In genomic region chr5:138227367-138227766, GRCm38 (mm10) we compare ENCODE assay signal across 18 mouse cellular contexts. TPM values are rescaled to one million over a fixed set of nuclear protein-coding genes. Genes with fewer than 3 reads are reported as not detected.
DNase-seq lines count a peak whose midpoint lies in the region; ATAC-seq and TF ChIP-seq lines count a peak whose summit lies in the region.
"Had no signal": no experiment of that assay in that cellular context is flagged by ENCODE, and none has a peak within 500 bp of the region (broad histone marks: within the 10 kb centered on the region; RNA-seq: fewer than 3 reads in every experiment).

No protein-coding gene starts in this region.

- no peak for DNase-seq in liver, postnatal 0 days
- no peak for DNase-seq in liver, embryonic 11.5 days (ENCODE audit: low spot score)
- peak; percentile 92 for DNase-seq in MEL (ENCODE audit: low read depth, low spot score)
- peak; percentile 9 for DNase-seq in skeletal muscle tissue, adult 2 months (ENCODE audit: low read depth, low spot score)
- no peak for DNase-seq in embryo, embryonic 11 days
- no peak for DNase-seq in cerebellum, adult 2 months
- DNase-seq: adrenal gland, adult 8-10 months; cerebellum, adult 9-11 months; right cerebral cortex, postnatal 25 days had no signal

- no peak overlapping the region for H3K4me2 ChIP-seq in liver, postnatal 0 days (ENCODE audit: low read depth, low read length)
- H3K4me2 ChIP-seq in liver, embryonic 11.5 days = no peak overlapping the region
- H3K4me2 ChIP-seq: embryonic facial prominence, embryonic 15.5 days; hindbrain, embryonic 15.5 days; midbrain, embryonic 11.5 days; neural tube, embryonic 13.5 days had no signal

- WGBS in liver, postnatal 0 days (ENCODE audit: insufficient replicate concordance) = 21% methylated on average over 2 of the region's 2 CpGs
- WGBS in liver, embryonic 11.5 days = 31% methylated on average over 2 of the region's 2 CpGs
- WGBS in cerebellum, adult 2 months = 65% methylated on average over 2 of the region's 2 CpGs

- no peak for TF ChIP-seq POLR2A in MEL (IDR thresholded peaks at IDR 0.05; ENCODE audit: control insufficient read depth in 1 of 2, insufficient read depth in 1 of 2, low read depth in 1 of 2, low read length in 2 of 2, poor library complexity in 1 of 2)
- TF ChIP-seq POLR2A in cerebellum, adult 2 months (IDR thresholded peaks at IDR 0.05; ENCODE audit: borderline replicate concordance, insufficient read depth, low read length) = no peak

- TF ChIP-seq CTCF in liver, postnatal 0 days (IDR thresholded peaks at IDR 0.05; ENCODE audit: low read depth) = no peak
- no peak for TF ChIP-seq CTCF in MEL (IDR thresholded peaks at IDR 0.05 in 2 of 3, conservative IDR thresholded peaks at IDR 0.05 in 1 of 3; ENCODE audit: control insufficient read depth in 1 of 3, insufficient read depth in 1 of 3, low read depth in 2 of 3, low read length in 3 of 3, poor library complexity in 1 of 3, severe bottlenecking in 1 of 3)
- TF ChIP-seq CTCF in cerebellum, adult 2 months (IDR thresholded peaks at IDR 0.05; ENCODE audit: borderline replicate concordance, insufficient read depth, low read depth, low read length) = no peak

- peaks cover 4% of the 10 kb centered on the region for H3K4me1 ChIP-seq in liver, postnatal 0 days (ENCODE audit: insufficient read depth)
- H3K4me1 ChIP-seq in liver, embryonic 11.5 days (replicated peaks; ENCODE audit: control insufficient read depth, insufficient read depth, low read length) = no peaks in the 10 kb centered on the region
- H3K4me1 ChIP-seq in MEL (ENCODE audit: control insufficient read depth in 1 of 2, insufficient read depth in 2 of 2, low read length in 2 of 2) = peaks cover 10 to 19% of the 10 kb centered on the region in 2 experiments
- no peaks in the 10 kb centered on the region for H3K4me1 ChIP-seq in cerebellum, adult 2 months (ENCODE audit: control insufficient read depth, insufficient read depth, low read length)
- H3K4me1 ChIP-seq: embryonic facial prominence, embryonic 15.5 days; hindbrain, embryonic 15.5 days; limb, embryonic 10.5 days; neural tube, embryonic 13.5 days had no signal

- H3K9ac ChIP-seq in liver, postnatal 0 days (replicated peaks) = no peak overlapping the region
- no peak overlapping the region for H3K9ac ChIP-seq in liver, embryonic 11.5 days (ENCODE audit: low read depth, low read length)
- H3K9ac ChIP-seq in MEL (ENCODE audit: control insufficient read depth, low read depth, low read length, poor library complexity, severe bottlenecking) = no peak overlapping the region
- H3K9ac ChIP-seq: embryonic facial prominence, embryonic 15.5 days; hindbrain, embryonic 15.5 days; neural tube, embryonic 13.5 days had no signal

- no peaks in the 10 kb centered on the region for H3K27me3 ChIP-seq in liver, postnatal 0 days (ENCODE audit: insufficient read depth, low read length)
- H3K27me3 ChIP-seq in liver, embryonic 11.5 days (replicated peaks; ENCODE audit: control insufficient read depth, insufficient read depth, low read length) = no peaks in the 10 kb centered on the region
- no peaks in the 10 kb centered on the region for H3K27me3 ChIP-seq in MEL (ENCODE audit: control insufficient read depth in 1 of 2, insufficient read depth in 2 of 2, low read length in 2 of 2)
- no peaks in the 10 kb centered on the region; the same call in 1 of the 2 replicates for H3K27me3 ChIP-seq in cerebellum, adult 2 months (ENCODE audit: control insufficient read depth, insufficient read depth, low read length)
- H3K27me3 ChIP-seq: embryonic facial prominence, embryonic 15.5 days; hindbrain, embryonic 15.5 days; neural tube, embryonic 13.5 days had no signal

- no peaks in the 10 kb centered on the region for H3K79me2 ChIP-seq in MEL (ENCODE audit: control insufficient read depth, insufficient read depth, low read length, poor library complexity)

- no peak overlapping the region for H3K4me3 ChIP-seq in liver, postnatal 0 days (ENCODE audit: low read depth, low read length)
- H3K4me3 ChIP-seq in liver, embryonic 11.5 days (ENCODE audit: low read depth, low read length) = no peak overlapping the region
- no peak overlapping the region for H3K4me3 ChIP-seq in MEL (ENCODE audit: control insufficient read depth in 1 of 2, insufficient read depth in 1 of 2, low read depth in 2 of 2, low read length in 2 of 2)
- H3K4me3 ChIP-seq in cerebellum, adult 2 months (replicated peaks; ENCODE audit: insufficient read depth, low read depth, low read length) = no peak overlapping the region
- H3K4me3 ChIP-seq: embryonic facial prominence, embryonic 15.5 days; hindbrain, embryonic 15.5 days; layer of hippocampus, adult 2 months; limb, embryonic 10.5 days; neural tube, embryonic 13.5 days had no signal

- H3K9me3 ChIP-seq in liver, postnatal 0 days (ENCODE audit: low read length) = no peaks in the 10 kb centered on the region
- H3K9me3 ChIP-seq in liver, embryonic 11.5 days (ENCODE audit: control insufficient read depth, low read length) = no peaks in the 10 kb centered on the region
- no peaks in the 10 kb centered on the region for H3K9me3 ChIP-seq in MEL (replicated peaks; ENCODE audit: insufficient read depth, low read length)
- H3K9me3 ChIP-seq: embryonic facial prominence, embryonic 15.5 days; hindbrain, embryonic 15.5 days; limb, embryonic 10.5 days; neural tube, embryonic 13.5 days had no signal

- TF ChIP-seq EP300 in liver, postnatal 0 days (IDR thresholded peaks at IDR 0.05; ENCODE audit: low read depth) = peak; percentile 39; the same call in 1 of the 2 replicates
- peak; percentile 99 to 100 for TF ChIP-seq EP300 in MEL (IDR thresholded peaks at IDR 0.05; ENCODE audit: low read depth in 1 of 2, low read length in 2 of 2)

- no peak for TF ChIP-seq RAD21 in MEL (IDR thresholded peaks at IDR 0.05; ENCODE audit: low read depth, low read length)

- ATAC-seq in liver, postnatal 0 days = no peak
- no peak; the same call in 1 of the 2 replicates for ATAC-seq in liver, embryonic 11.5 days (replicated peaks; ENCODE audit: low FRiP score)
- peak; percentile 88 to 93 for ATAC-seq in hematopoietic stem cell, adult 5-6 weeks (replicated peaks in 1 of 2; ENCODE audit: insufficient read depth in 1 of 2, low FRiP score in 2 of 2, low TSS enrichment in 1 of 2, low read depth in 1 of 2, poor library complexity in 2 of 2, severe bottlenecking in 2 of 2)
- ATAC-seq: intestine, embryonic 16.5 days had no signal

- H3K27ac ChIP-seq in liver, postnatal 0 days (ENCODE audit: low read depth) = no peak overlapping the region
- H3K27ac ChIP-seq in liver, embryonic 11.5 days (ENCODE audit: low read depth, low read length) = no peak overlapping the region
- peak overlapping the region; percentile 14; the same call in 1 of the 2 replicates for H3K27ac ChIP-seq in MEL (ENCODE audit: control insufficient read depth, low read depth, low read length)
- H3K27ac ChIP-seq in cerebellum, adult 2 months (ENCODE audit: insufficient read depth, low read length) = no peak overlapping the region
- H3K27ac ChIP-seq: embryonic facial prominence, embryonic 15.5 days; hindbrain, embryonic 15.5 days; layer of hippocampus, adult 2 months; limb, embryonic 10.5 days; neural tube, embryonic 13.5 days had no signal

- H3K36me3 ChIP-seq in liver, postnatal 0 days (replicated peaks; ENCODE audit: insufficient read depth, low read length) = no peaks in the 10 kb centered on the region
- no peaks in the 10 kb centered on the region for H3K36me3 ChIP-seq in liver, embryonic 11.5 days (ENCODE audit: control insufficient read depth, insufficient read depth, low read length)
- peaks cover 0 to 19% of the 10 kb centered on the region in 2 experiments; a peak in 2 of 4 replicates for H3K36me3 ChIP-seq in MEL (ENCODE audit: control insufficient read depth in 1 of 2, insufficient read depth in 2 of 2, low read length in 2 of 2)
- H3K36me3 ChIP-seq: embryonic facial prominence, embryonic 15.5 days; hindbrain, embryonic 15.5 days; limb, embryonic 10.5 days; neural tube, embryonic 13.5 days had no signal

RNA-seq across cellular contexts. Expression of gene Nxpe5, which starts 1.7 kb away (rescaled TPM):
- 0.53 and 0.58 TPM in 2 replicates for polyA plus RNA-seq in liver, postnatal 0 days (2015; fragmentation: Nextera tagmentation; extraction: Ambion mirVana)
- polyA plus RNA-seq in liver, embryonic 11.5 days (2014; fragmentation: Nextera tagmentation; extraction: Ambion mirVana) = not detected in 2 replicates
- total RNA-seq in MEL (2012; rRNA removed) = not detected in 2 replicates
- polyA plus RNA-seq in MEL (2012; ENCODE audit: insufficient read depth in 1 of 2, insufficient read length in 2 of 2, low read depth in 1 of 2, low replicate concordance in 2 of 2, missing spikeins in 1 of 2) = not detected
- total RNA-seq in hematopoietic stem cell, adult 5-6 weeks (2017) = 6.4 and 8.7 TPM in 2 replicates
- not detected in 2 replicates for polyA plus RNA-seq in cerebellum, adult 2 months (2012; rRNA removed)
- total RNA-seq: layer of hippocampus, adult 2 months had no signal
- polyA plus RNA-seq: embryonic facial prominence, embryonic 15.5 days; forebrain, embryonic 11.5 days; hindbrain, embryonic 15.5 days; intestine, embryonic 16.5 days; limb, embryonic 10.5 days; midbrain, embryonic 11.5 days; neural tube, embryonic 13.5 days had no signal

RNA-seq across cellular contexts. Expression of gene Lamtor4, which starts 27.9 kb away (rescaled TPM):
- polyA plus RNA-seq in liver, postnatal 0 days (2015; fragmentation: Nextera tagmentation; extraction: Ambion mirVana) = 47.5 and 47.8 TPM in 2 replicates
- polyA plus RNA-seq in liver, embryonic 11.5 days (2014; fragmentation: Nextera tagmentation; extraction: Ambion mirVana) = 40.3 and 49.2 TPM in 2 replicates
- total RNA-seq in MEL (2012; rRNA removed) = 45.7 and 51.5 TPM in 2 replicates
- 10 to 100 TPM in 1 of 2 experiments, not detected in 1; 59.0 TPM for polyA plus RNA-seq in MEL (2012; ENCODE audit: insufficient read depth in 1 of 2, insufficient read length in 2 of 2, low read depth in 1 of 2, low replicate concordance in 2 of 2, missing spikeins in 1 of 2)
- 31.2 and 41.6 TPM in 2 replicates for total RNA-seq in hematopoietic stem cell, adult 5-6 weeks (2017)
- 168 and 176 TPM in 2 replicates for polyA plus RNA-seq in cerebellum, adult 2 months (2012; rRNA removed)

RNA-seq across cellular contexts. Expression of gene Mblac1, which starts 33.3 kb away (rescaled TPM):
- polyA plus RNA-seq in liver, postnatal 0 days (2015; fragmentation: Nextera tagmentation; extraction: Ambion mirVana) = 2.9 and 3.2 TPM in 2 replicates
- 5.8 and 6.3 TPM in 2 replicates for polyA plus RNA-seq in liver, embryonic 11.5 days (2014; fragmentation: Nextera tagmentation; extraction: Ambion mirVana)
- 5.0 and 5.2 TPM in 2 replicates for total RNA-seq in MEL (2012; rRNA removed)
- 1 to 10 TPM in 1 of 2 experiments, not detected in 1; 5.7 TPM for polyA plus RNA-seq in MEL (2012; ENCODE audit: insufficient read depth in 1 of 2, insufficient read length in 2 of 2, low read depth in 1 of 2, low replicate concordance in 2 of 2, missing spikeins in 1 of 2)
- total RNA-seq in hematopoietic stem cell, adult 5-6 weeks (2017) = 2.8 and 3.5 TPM in 2 replicates
- 7.4 and 7.5 TPM in 2 replicates for polyA plus RNA-seq in cerebellum, adult 2 months (2012; rRNA removed)

RNA-seq across cellular contexts. Expression of gene BC037034, which starts 36.5 kb away (rescaled TPM):
- polyA plus RNA-seq in liver, postnatal 0 days (2015; fragmentation: Nextera tagmentation; extraction: Ambion mirVana) = 2.3 and 2.4 TPM in 2 replicates
- polyA plus RNA-seq in liver, embryonic 11.5 days (2014; fragmentation: Nextera tagmentation; extraction: Ambion mirVana) = 6.8 and 7.2 TPM in 2 replicates
- 27.8 and 35.6 TPM in 2 replicates for total RNA-seq in MEL (2012; rRNA removed)
- polyA plus RNA-seq in MEL (2012; ENCODE audit: insufficient read depth in 1 of 2, insufficient read length in 2 of 2, low read depth in 1 of 2, low replicate concordance in 2 of 2, missing spikeins in 1 of 2) = 10 to 100 TPM in 1 of 2 experiments, not detected in 1; 59.1 TPM
- 34.1 and 38.8 TPM in 2 replicates for total RNA-seq in hematopoietic stem cell, adult 5-6 weeks (2017)
- 90.1 and 92.0 TPM in 2 replicates for polyA plus RNA-seq in cerebellum, adult 2 months (2012; rRNA removed)

RNA-seq across cellular contexts. Expression of gene Cnpy4, which starts 40.1 kb away (rescaled TPM):
- 6.7 and 7.5 TPM in 2 replicates for polyA plus RNA-seq in liver, postnatal 0 days (2015; fragmentation: Nextera tagmentation; extraction: Ambion mirVana)
- 36.0 and 38.7 TPM in 2 replicates for polyA plus RNA-seq in liver, embryonic 11.5 days (2014; fragmentation: Nextera tagmentation; extraction: Ambion mirVana)
- total RNA-seq in MEL (2012; rRNA removed) = 7.8 TPM in 2 replicates
- polyA plus RNA-seq in MEL (2012; ENCODE audit: insufficient read depth in 1 of 2, insufficient read length in 2 of 2, low read depth in 1 of 2, low replicate concordance in 2 of 2, missing spikeins in 1 of 2) = 10 to 100 TPM in 1 of 2 experiments, not detected in 1; 12.1 TPM
- total RNA-seq in hematopoietic stem cell, adult 5-6 weeks (2017) = 46.3 and 53.8 TPM in 2 replicates
- polyA plus RNA-seq in cerebellum, adult 2 months (2012; rRNA removed) = 17.3 and 18.3 TPM in 2 replicates

Comparison
In these comparisons a context has a peak if more than half of its experiments do, and no peak if none do; other contexts are left out.
1. ATAC-seq: peak in hematopoietic stem cell, adult 5-6 weeks (2 of 2); none in liver, postnatal 0 days (single experiment) and liver, embryonic 11.5 days (single experiment).
2. DNase-seq: peak in MEL (single experiment) and skeletal muscle tissue, adult 2 months (single experiment); none in liver, postnatal 0 days (single experiment), liver, embryonic 11.5 days (single experiment), embryo, embryonic 11 days (single experiment) and cerebellum, adult 2 months (0 of 2).